Mouse (Mus musculus): ENCODE data around the gene Pfn3.

- no peak for TF ChIP-seq CTCF (conservative IDR thresholded peaks at IDR 0.05; ENCODE audit: low read length)
- TF ChIP-seq POU5F1 (IDR thresholded peaks at IDR 0.05; ENCODE audit: borderline replicate concordance, low read length), result no peak
- TF ChIP-seq NANOG (IDR thresholded peaks at IDR 0.05; ENCODE audit: borderline replicate concordance, low read length), result no peak
Observed at GRCm38 (mm10) chr13:55429226-55429888, 14.3 kb upstream of the Pfn3 start.
